Mouse (Mus musculus) midbrain, embryonic 11.5 days (tissue): Measurements from ENCODE around the gene Nhlh2. TPM values are rescaled to one million over a fixed set of nuclear protein-coding genes. Genes with fewer than 3 reads are reported as not detected.
A peak's percentile ranks its signal among the peaks of the same experiment; 100 is the strongest.

Experiments
- ATAC-seq: fragments of 200-750 bp; cut with Nextera tagmentation; 2 replicates; pipeline ENCODE4 v1.8.0; 2017; ENCODE audit warnings: moderate TSS enrichment, moderate library complexity; ENCODE audit not compliant: low FRiP score
- DNase-seq: peaks from one replicate; pipeline ENCODE4 v3.0.0; 2015; ENCODE audit warnings: low spot score; ENCODE audit errors: missing footprints
- H3K27ac ChIP-seq: fragments of 300-500 bp; sonication (generic); 2 replicates; pipeline ENCODE4 v1.5.1; 2014; ENCODE audit warnings: low read depth, low read length
- H3K27me3 ChIP-seq: fragments of 300-500 bp; sonication (generic); 2 replicates; pipeline ENCODE4 v1.6.1; 2014; ENCODE audit warnings: mild to moderate bottlenecking, low read length, moderate library complexity, mixed read lengths; ENCODE audit not compliant: control insufficient read depth, insufficient read depth
- H3K36me3 ChIP-seq: fragments of 300-500 bp; sonication (generic); 2 replicates; pipeline ENCODE4 v1.6.1; 2014; ENCODE audit warnings: mild to moderate bottlenecking, low read length, moderate library complexity, mixed read lengths; ENCODE audit not compliant: control insufficient read depth, insufficient read depth
- H3K4me1 ChIP-seq: fragments of 300-500 bp; sonication (generic); 2 replicates; pipeline ENCODE4 v1.6.1; 2014; ENCODE audit warnings: low read length; ENCODE audit not compliant: control insufficient read depth, insufficient read depth
- H3K4me2 ChIP-seq: fragments of 300-500 bp; sonication (generic); 2 replicates; pipeline ENCODE4 v1.6.1; 2014; ENCODE audit warnings: mild to moderate bottlenecking, moderate library complexity
- H3K4me3 ChIP-seq: fragments of 300-500 bp; sonication (generic); 2 replicates; pipeline ENCODE4 v1.5.1; 2014; ENCODE audit warnings: low read depth, low read length
- H3K9ac ChIP-seq: fragments of 300-500 bp; sonication (generic); 2 replicates; pipeline ENCODE4 v1.6.1; 2014; ENCODE audit warnings: low read length
- H3K9me3 ChIP-seq: fragments of 300-500 bp; sonication (generic); 2 replicates; pipeline ENCODE4 v1.6.1; 2016; ENCODE audit warnings: low read length; ENCODE audit not compliant: control insufficient read depth
- WGBS: fragments of 180-500 bp; shearing (Covaris S2); extraction: QIAGEN DNeasy Blood & Tissue Kit; methylation state at CpG from one replicate; pipeline ENCODE4 v1.1.7; 2014; 5-methylcytosine and 5-hydroxymethylcytosine counted together
- polyA plus RNA-seq: library from polyadenylated mRNA; unstranded; fragments of >200 nt; fragmentation: Nextera tagmentation; extraction: Ambion mirVana; gene quantifications from 2 replicates; pipeline ENCODE4 v1.2.1, GENCODE M21; 2014

The Nhlh2 gene
- 100 and 112 TPM in 2 replicates for polyA plus RNA-seq

GRCm38 (mm10) chr3:102009926-102010381 is at the start of gene Nhlh2:
Gene Nhlh2, plus strand, starts transcription at chr3:102010076.
- Histone ChIP-seq H3K4me3 (peak within 1 kb of the TSS; percentile 48), H3K9ac (peak within 1 kb of the TSS; percentile 79), H3K4me2 (no peak within 1 kb of the TSS), H3K27me3 (peaks cover 39% of the 10 kb centered on the region), H3K4me1 (peaks cover 12% of the 10 kb centered on the region), H3K27ac (peak within 1 kb of the TSS; percentile 94), H3K36me3 (no peaks in the 10 kb centered on the region), H3K9me3 (no peaks in the 10 kb centered on the region)
- WGBS, result 13% methylated on average over 2 of the region's 2 CpGs
- peak; percentile 15; the same call in 1 of the 2 replicates for ATAC-seq
- DNase-seq, result peak; percentile 91

- Histone ChIP-seq H3K27ac (no peak overlapping the region), H3K9me3 (no peaks in the 10 kb centered on the region), H3K27me3 (no peaks in the 10 kb centered on the region; the same call in 1 of the 2 replicates), H3K4me1 (peaks cover 13% of the 10 kb centered on the region), H3K4me2 (no peak overlapping the region), H3K36me3 (no peaks in the 10 kb centered on the region), H3K9ac (no peak overlapping the region), H3K4me3 (no peak overlapping the region)
- ATAC-seq (no peak), DNase-seq (no peak)
- WGBS, result 89% methylated on average over 15 of the region's 15 CpGs
Measured at GRCm38 (mm10) chr3:101961146-101961835, 48.6 kb upstream of the Nhlh2 start.

- Histone ChIP-seq H3K9ac (no peak overlapping the region), H3K36me3 (no peaks in the 10 kb centered on the region), H3K27me3 (no peaks in the 10 kb centered on the region; the same call in 1 of the 2 replicates), H3K27ac (no peak overlapping the region), H3K4me1 (peaks cover 13% of the 10 kb centered on the region), H3K9me3 (no peaks in the 10 kb centered on the region), H3K4me2 (no peak overlapping the region), H3K4me3 (no peak overlapping the region)
- ATAC-seq (peak; percentile 57; the same call in 1 of the 2 replicates), DNase-seq (no peak)
- WGBS, result 8% methylated on average over 9 of the region's 9 CpGs
Measured at GRCm38 (mm10) chr3:101963501-101963900, 46.4 kb upstream of the Nhlh2 start.

GRCm38 (mm10) chr3:101964352-101964751 is 45.5 kb upstream of the Nhlh2 start:
- H3K9me3 ChIP-seq, result no peaks in the 10 kb centered on the region
- DNase-seq, result no peak
- ATAC-seq, result no peak
- H3K9ac ChIP-seq, result no peak overlapping the region
- peaks cover 13% of the 10 kb centered on the region for H3K4me1 ChIP-seq
- H3K4me3 ChIP-seq, result no peak overlapping the region
- H3K4me2 ChIP-seq, result no peak overlapping the region
- H3K27me3 ChIP-seq, result no peaks in the 10 kb centered on the region; the same call in 1 of the 2 replicates
- H3K36me3 ChIP-seq, result no peaks in the 10 kb centered on the region
- WGBS, result 63% methylated on average over 7 of the region's 7 CpGs
- no peak overlapping the region for H3K27ac ChIP-seq

- H3K36me3 ChIP-seq, result no peaks in the 10 kb centered on the region
- H3K4me3 ChIP-seq, result no peak overlapping the region
- peaks cover 13% of the 10 kb centered on the region for H3K4me1 ChIP-seq
- no peaks in the 10 kb centered on the region for H3K9me3 ChIP-seq
- H3K9ac ChIP-seq, result no peak overlapping the region
- whole genome bisulfite sequencing, result 42% methylated on average over 3 of the region's 3 CpGs
- DNase-seq (no peak), ATAC-seq (peak; percentile 82)
- H3K27me3 ChIP-seq, result no peaks in the 10 kb centered on the region; the same call in 1 of the 2 replicates
- peak overlapping the region; percentile 27 for H3K27ac ChIP-seq
- no peak overlapping the region for H3K4me2 ChIP-seq
Measured at GRCm38 (mm10) chr3:101966825-101967558, 42.9 kb upstream of the Nhlh2 start.

- Histone ChIP-seq H3K9ac (no peak overlapping the region), H3K4me3 (no peak overlapping the region), H3K4me1 (no peaks in the 10 kb centered on the region), H3K9me3 (no peaks in the 10 kb centered on the region), H3K36me3 (no peaks in the 10 kb centered on the region), H3K27ac (no peak overlapping the region), H3K27me3 (no peaks in the 10 kb centered on the region), H3K4me2 (no peak overlapping the region)
- no peak for ATAC-seq
- DNase-seq, result no peak
- 87% methylated on average over 10 of the region's 10 CpGs for WGBS
Measured at GRCm38 (mm10) chr3:101975337-101975736, 34.5 kb upstream of the Nhlh2 start.

- no peak overlapping the region for H3K4me3 ChIP-seq
- no peak for ATAC-seq
Measured at GRCm38 (mm10) chr3:101978299-101978994, 31.4 kb upstream of the Nhlh2 start.

GRCm38 (mm10) chr3:101983917-101984316 is 26.0 kb upstream of the Nhlh2 start:
- no peaks in the 10 kb centered on the region for H3K9me3 ChIP-seq
- H3K4me1 ChIP-seq, result no peaks in the 10 kb centered on the region
- no peaks in the 10 kb centered on the region for H3K36me3 ChIP-seq
- no peak overlapping the region for H3K9ac ChIP-seq
- no peak overlapping the region for H3K4me2 ChIP-seq
- H3K27ac ChIP-seq, result no peak overlapping the region
- no peaks in the 10 kb centered on the region for H3K27me3 ChIP-seq
- H3K4me3 ChIP-seq, result no peak overlapping the region
- 71% methylated on average over 4 of the region's 4 CpGs for WGBS
- ATAC-seq (no peak), DNase-seq (peak; percentile 69)

More at GRCm38 (mm10) chr3:101978299-101978994, 31.4 kb upstream of the Nhlh2 start:
- H3K9me3 ChIP-seq, result no peaks in the 10 kb centered on the region
- H3K9ac ChIP-seq, result no peak overlapping the region
- no peaks in the 10 kb centered on the region for H3K27me3 ChIP-seq
- H3K36me3 ChIP-seq, result no peaks in the 10 kb centered on the region
- H3K27ac ChIP-seq, result no peak overlapping the region
- H3K4me2 ChIP-seq, result no peak overlapping the region
- no peak for DNase-seq
- H3K4me1 ChIP-seq, result no peaks in the 10 kb centered on the region
- WGBS, result 77% methylated on average over 10 of the region's 10 CpGs
